Mouse (Mus musculus): Measurements from ENCODE around the gene Ppp1r3d. TPM values are rescaled to one million over a fixed set of nuclear protein-coding genes. Genes with fewer than 3 reads are reported as not detected.
A peak's percentile ranks its signal among the peaks of the same experiment; 100 is the strongest.

Gene Ppp1r3d
- polyA plus RNA-seq, 1 experiment from 2014 or later = 2.4 TPM

DNA sequence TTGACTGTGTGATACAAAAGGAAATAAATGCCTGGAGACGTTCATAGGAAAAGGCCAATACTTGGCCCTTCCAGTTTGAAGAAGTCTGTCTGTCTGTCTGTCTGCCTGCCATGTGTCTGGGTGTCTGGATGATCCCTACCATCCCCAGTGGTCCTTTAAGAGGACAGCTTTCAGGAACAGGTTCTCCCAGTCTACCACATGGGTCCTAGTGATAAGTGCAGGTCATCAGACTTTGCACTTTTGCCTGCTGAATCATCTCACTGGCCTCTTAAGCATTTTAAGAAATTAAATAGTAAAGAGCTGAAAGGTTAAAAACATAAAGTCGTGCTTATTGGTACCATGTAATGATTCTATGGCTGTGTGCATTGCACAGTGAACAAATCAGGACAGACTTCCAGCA is 19.2 kb upstream of the Ppp1r3d start:
- Histone ChIP-seq H3K27me3 (replicated peaks; ENCODE audit: control insufficient read depth, insufficient read depth, low read length) (no peaks in the 10 kb centered on the region), H3K36me3 (ENCODE audit: control insufficient read depth, insufficient read depth) (no peaks in the 10 kb centered on the region), H3K4me3 (replicated peaks; ENCODE audit: low read length) (no peak overlapping the region), H3K4me2 (ENCODE audit: low read length) (no peak overlapping the region), H3K9me3 (ENCODE audit: control insufficient read depth, low read length) (no peaks in the 10 kb centered on the region), H3K9ac (replicated peaks; ENCODE audit: low read depth, low read length) (no peak overlapping the region), H3K27ac (ENCODE audit: low read length) (no peak overlapping the region), H3K4me1 (replicated peaks; ENCODE audit: control insufficient read depth, insufficient read depth, low read length) (no peaks in the 10 kb centered on the region)
- 82% methylated on average over 2 of the region's 2 CpGs for WGBS
- no peak for ATAC-seq

DNA sequence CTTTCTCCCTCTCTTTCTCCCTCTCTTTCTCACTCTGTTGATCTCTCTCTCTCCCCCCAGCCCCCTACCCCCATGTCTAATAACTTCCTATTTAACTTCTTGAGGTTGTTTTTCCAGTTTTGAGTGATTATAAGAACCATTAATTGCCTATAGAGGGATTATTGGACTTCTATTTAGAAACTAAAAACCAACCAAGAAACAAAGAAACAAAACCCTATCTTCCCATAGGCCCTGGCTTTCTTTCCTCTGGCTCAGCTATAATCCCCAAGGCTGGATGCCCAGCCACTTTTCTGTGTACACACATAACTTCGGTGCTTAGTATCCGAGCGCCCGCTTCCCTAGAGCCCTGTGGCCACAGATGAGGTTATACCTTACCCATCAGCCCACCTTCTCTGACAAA is 16.0 kb upstream of the Ppp1r3d start, which contains the start of gene Cdh26:
TSS of gene Cdh26 (plus strand) at position 301 of the 400 bp plus-strand sequence.
- H3K27me3 ChIP-seq (replicated peaks; ENCODE audit: control insufficient read depth, insufficient read depth, low read length) = no peaks in the 10 kb centered on the region
- 80% methylated on average over 4 of the region's 4 CpGs for WGBS
- H3K4me2 ChIP-seq (ENCODE audit: low read length) = no peak within 1 kb of the TSS
- no peak within 1 kb of the TSS for H3K9ac ChIP-seq (replicated peaks; ENCODE audit: low read depth, low read length)
- no peaks in the 10 kb centered on the region for H3K9me3 ChIP-seq (ENCODE audit: control insufficient read depth, low read length)
- H3K4me3 ChIP-seq (replicated peaks; ENCODE audit: low read length) = no peak within 1 kb of the TSS
- ATAC-seq = no peak
- no peaks in the 10 kb centered on the region for H3K36me3 ChIP-seq (ENCODE audit: control insufficient read depth, insufficient read depth)
- H3K4me1 ChIP-seq (replicated peaks; ENCODE audit: control insufficient read depth, insufficient read depth, low read length) = no peaks in the 10 kb centered on the region; the same call in 1 of the 2 replicates
- H3K27ac ChIP-seq (ENCODE audit: low read length) = no peak within 1 kb of the TSS

DNA sequence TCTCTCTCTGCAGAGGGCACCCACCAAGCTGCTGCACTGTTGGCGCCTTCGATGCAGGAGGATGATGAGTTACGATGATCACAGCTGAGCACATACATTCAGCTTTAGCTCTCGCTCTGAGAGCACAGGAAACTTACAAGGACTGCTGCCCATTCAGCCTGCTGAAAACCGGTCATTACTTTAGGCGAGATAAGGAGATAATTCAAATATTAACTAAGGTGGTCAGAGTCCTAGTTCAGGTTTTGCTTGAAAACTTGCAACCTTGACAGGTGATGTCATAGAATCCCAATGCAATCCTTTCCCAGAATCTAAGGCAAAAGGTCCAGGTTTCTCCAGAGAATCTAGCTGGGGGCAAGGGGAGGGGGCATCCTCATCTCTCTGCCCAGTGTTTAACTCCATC is 15.2 kb upstream of the Ppp1r3d start:
- ATAC-seq = no peak
- Histone ChIP-seq H3K4me2 (ENCODE audit: low read length) (no peak overlapping the region), H3K9ac (replicated peaks; ENCODE audit: low read depth, low read length) (no peak overlapping the region), H3K9me3 (ENCODE audit: control insufficient read depth, low read length) (no peaks in the 10 kb centered on the region), H3K4me1 (replicated peaks; ENCODE audit: control insufficient read depth, insufficient read depth, low read length) (no peaks in the 10 kb centered on the region; the same call in 1 of the 2 replicates), H3K4me3 (replicated peaks; ENCODE audit: low read length) (no peak overlapping the region), H3K36me3 (ENCODE audit: control insufficient read depth, insufficient read depth) (no peaks in the 10 kb centered on the region), H3K27me3 (replicated peaks; ENCODE audit: control insufficient read depth, insufficient read depth, low read length) (no peaks in the 10 kb centered on the region), H3K27ac (ENCODE audit: low read length) (no peak overlapping the region)
- WGBS = 79% methylated on average over 6 of the region's 6 CpGs

DNA sequence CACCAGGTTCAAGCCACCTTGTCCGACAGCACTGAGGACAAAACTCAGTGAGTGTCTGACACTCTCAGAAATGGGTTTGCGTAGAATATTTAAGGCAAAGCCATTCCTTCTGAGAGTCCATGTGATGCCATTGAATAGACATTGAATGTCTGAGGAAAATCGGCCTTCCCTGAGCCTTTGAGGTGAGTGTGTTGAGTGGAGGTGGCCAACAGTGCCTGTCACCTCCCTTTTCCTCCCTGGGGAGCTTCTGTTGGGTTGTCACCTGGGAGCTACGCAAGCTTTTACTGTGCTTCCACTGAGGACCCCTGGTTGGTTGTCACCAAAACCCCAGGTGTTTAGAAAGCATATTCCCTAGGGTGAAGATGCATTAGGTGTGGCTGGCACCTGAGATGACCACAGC is 14.4 kb upstream of the Ppp1r3d start:
- Histone ChIP-seq H3K4me3 (replicated peaks; ENCODE audit: low read length) (no peak overlapping the region), H3K4me2 (ENCODE audit: low read length) (no peak overlapping the region), H3K27me3 (replicated peaks; ENCODE audit: control insufficient read depth, insufficient read depth, low read length) (no peaks in the 10 kb centered on the region), H3K4me1 (replicated peaks; ENCODE audit: control insufficient read depth, insufficient read depth, low read length) (no peaks in the 10 kb centered on the region; the same call in 1 of the 2 replicates), H3K9me3 (ENCODE audit: control insufficient read depth, low read length) (no peaks in the 10 kb centered on the region), H3K27ac (ENCODE audit: low read length) (no peak overlapping the region), H3K9ac (replicated peaks; ENCODE audit: low read depth, low read length) (no peak overlapping the region), H3K36me3 (ENCODE audit: control insufficient read depth, insufficient read depth) (no peaks in the 10 kb centered on the region)
- no peak for ATAC-seq
- WGBS = 86% methylated on average over 4 of the region's 4 CpGs

DNA sequence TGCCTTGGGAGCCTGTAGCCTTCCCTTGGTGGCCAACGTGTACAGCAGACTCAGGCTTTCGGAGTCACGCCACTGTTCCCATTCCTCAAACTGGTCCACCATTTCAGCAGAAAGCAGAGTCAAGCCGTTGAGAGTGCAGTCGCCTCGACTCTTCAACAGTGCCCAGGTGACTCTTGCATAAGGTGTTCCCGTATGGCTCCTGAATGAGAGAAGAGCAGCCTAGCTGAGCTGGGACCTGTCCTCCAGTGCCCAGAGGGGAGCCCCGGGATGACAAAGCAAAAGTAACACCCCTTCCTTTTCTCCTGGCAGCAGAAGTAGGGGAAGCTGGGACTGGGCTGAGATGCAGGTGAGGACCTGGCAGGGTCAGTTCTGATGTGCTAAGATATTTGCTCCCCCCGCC is 13.9 kb upstream of the Ppp1r3d start:
- Histone ChIP-seq H3K27ac (ENCODE audit: low read length) (no peak overlapping the region), H3K4me2 (ENCODE audit: low read length) (no peak overlapping the region), H3K4me3 (replicated peaks; ENCODE audit: low read length) (no peak overlapping the region), H3K27me3 (replicated peaks; ENCODE audit: control insufficient read depth, insufficient read depth, low read length) (no peaks in the 10 kb centered on the region), H3K9ac (replicated peaks; ENCODE audit: low read depth, low read length) (no peak overlapping the region), H3K36me3 (ENCODE audit: control insufficient read depth, insufficient read depth) (no peaks in the 10 kb centered on the region), H3K4me1 (replicated peaks; ENCODE audit: control insufficient read depth, insufficient read depth, low read length) (no peaks in the 10 kb centered on the region; the same call in 1 of the 2 replicates), H3K9me3 (ENCODE audit: control insufficient read depth, low read length) (no peaks in the 10 kb centered on the region)
- ATAC-seq = no peak
- 82% methylated on average over 9 of the region's 9 CpGs for WGBS

DNA sequence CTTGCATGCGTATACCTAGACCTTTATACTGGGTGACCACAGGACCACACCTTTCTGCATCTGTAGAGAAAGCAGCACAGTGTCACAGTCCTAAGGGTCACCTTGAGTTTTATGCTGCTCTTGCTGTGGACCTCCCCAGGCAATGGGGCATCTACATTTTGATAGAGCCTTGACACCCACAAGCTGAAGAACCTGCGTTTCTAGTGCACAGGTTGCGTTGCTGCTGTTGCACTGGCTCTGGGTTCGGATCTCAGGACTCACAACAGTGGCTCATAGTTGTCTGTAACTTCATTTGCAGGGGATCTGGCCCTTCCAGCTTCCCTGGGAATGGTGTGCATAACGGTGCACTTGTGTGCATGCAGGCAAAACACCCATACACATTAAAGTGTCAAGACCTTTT is 12.9 kb upstream of the Ppp1r3d start:
- Histone ChIP-seq H3K4me1 (replicated peaks; ENCODE audit: control insufficient read depth, insufficient read depth, low read length) (no peaks in the 10 kb centered on the region; the same call in 1 of the 2 replicates), H3K9ac (replicated peaks; ENCODE audit: low read depth, low read length) (no peak overlapping the region), H3K4me2 (ENCODE audit: low read length) (no peak overlapping the region), H3K27me3 (replicated peaks; ENCODE audit: control insufficient read depth, insufficient read depth, low read length) (no peaks in the 10 kb centered on the region), H3K4me3 (replicated peaks; ENCODE audit: low read length) (no peak overlapping the region), H3K9me3 (ENCODE audit: control insufficient read depth, low read length) (no peaks in the 10 kb centered on the region), H3K36me3 (ENCODE audit: control insufficient read depth, insufficient read depth) (no peaks in the 10 kb centered on the region), H3K27ac (ENCODE audit: low read length) (no peak overlapping the region)
- no peak for ATAC-seq
- 88% methylated on average over 5 of the region's 5 CpGs for WGBS

DNA sequence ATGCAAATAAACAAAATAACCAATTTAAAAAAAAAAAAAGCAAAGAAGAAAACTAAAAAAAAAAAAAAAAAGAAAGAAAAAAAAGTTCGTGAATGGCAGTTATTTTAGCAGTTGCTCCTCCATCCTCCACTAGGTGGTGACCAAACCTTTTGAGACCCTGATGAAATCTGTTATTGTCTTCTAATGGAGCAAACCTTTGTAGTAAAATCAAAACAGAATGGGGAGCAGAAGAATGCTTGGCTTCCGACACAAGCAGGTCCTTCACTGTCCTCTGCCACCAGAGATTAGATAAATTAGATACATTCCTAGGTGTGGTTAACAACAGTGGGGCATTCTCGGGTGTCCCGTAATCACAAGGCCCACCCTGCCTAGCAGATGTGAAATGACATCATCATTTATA is 12.0 kb upstream of the Ppp1r3d start:
- H3K4me1 ChIP-seq (replicated peaks; ENCODE audit: control insufficient read depth, insufficient read depth, low read length) = no peaks in the 10 kb centered on the region; the same call in 1 of the 2 replicates

DNA sequence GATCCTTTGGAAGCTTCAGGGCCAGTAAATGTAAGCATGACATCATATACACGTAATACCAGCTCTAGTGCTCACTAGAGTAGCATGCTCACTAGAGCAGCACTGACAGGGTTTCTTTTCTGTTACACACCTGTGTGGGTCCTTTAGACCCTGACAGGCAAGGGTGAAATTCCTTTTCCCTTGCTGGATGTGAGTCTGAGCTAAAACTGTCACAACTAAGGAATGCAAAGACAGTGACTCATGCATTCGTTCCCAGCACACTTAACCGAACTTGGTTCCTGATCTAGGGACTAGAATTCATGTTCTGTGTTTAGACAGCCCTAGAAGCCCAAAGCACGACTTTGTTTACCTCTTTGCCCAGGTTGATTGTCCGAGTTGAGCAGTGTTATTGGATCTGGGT is 9.0 kb upstream of the Ppp1r3d start:
- no peak overlapping the region for H3K9ac ChIP-seq (replicated peaks; ENCODE audit: low read depth, low read length)
- H3K36me3 ChIP-seq (ENCODE audit: control insufficient read depth, insufficient read depth) = no peaks in the 10 kb centered on the region
- no peaks in the 10 kb centered on the region for H3K9me3 ChIP-seq (ENCODE audit: control insufficient read depth, low read length)
- H3K4me1 ChIP-seq (replicated peaks; ENCODE audit: control insufficient read depth, insufficient read depth, low read length) = no peaks in the 10 kb centered on the region; the same call in 1 of the 2 replicates
- H3K4me3 ChIP-seq (replicated peaks; ENCODE audit: low read length) = no peak overlapping the region
- ATAC-seq = no peak
- H3K27ac ChIP-seq (ENCODE audit: low read length) = no peak overlapping the region
- H3K27me3 ChIP-seq (replicated peaks; ENCODE audit: control insufficient read depth, insufficient read depth, low read length) = no peaks in the 10 kb centered on the region
- no peak overlapping the region for H3K4me2 ChIP-seq (ENCODE audit: low read length)
- 79% methylated on average over 5 of the region's 5 CpGs for WGBS

More for the DNA sequence above, 12.0 kb upstream of the Ppp1r3d start:
- Histone ChIP-seq H3K9ac (replicated peaks; ENCODE audit: low read depth, low read length) (no peak overlapping the region), H3K9me3 (ENCODE audit: control insufficient read depth, low read length) (no peaks in the 10 kb centered on the region), H3K27ac (ENCODE audit: low read length) (no peak overlapping the region), H3K4me3 (replicated peaks; ENCODE audit: low read length) (no peak overlapping the region), H3K4me2 (ENCODE audit: low read length) (no peak overlapping the region), H3K36me3 (ENCODE audit: control insufficient read depth, insufficient read depth) (no peaks in the 10 kb centered on the region), H3K27me3 (replicated peaks; ENCODE audit: control insufficient read depth, insufficient read depth, low read length) (no peaks in the 10 kb centered on the region)
- 40% methylated on average over 4 of the region's 4 CpGs for WGBS
- ATAC-seq = no peak

DNA sequence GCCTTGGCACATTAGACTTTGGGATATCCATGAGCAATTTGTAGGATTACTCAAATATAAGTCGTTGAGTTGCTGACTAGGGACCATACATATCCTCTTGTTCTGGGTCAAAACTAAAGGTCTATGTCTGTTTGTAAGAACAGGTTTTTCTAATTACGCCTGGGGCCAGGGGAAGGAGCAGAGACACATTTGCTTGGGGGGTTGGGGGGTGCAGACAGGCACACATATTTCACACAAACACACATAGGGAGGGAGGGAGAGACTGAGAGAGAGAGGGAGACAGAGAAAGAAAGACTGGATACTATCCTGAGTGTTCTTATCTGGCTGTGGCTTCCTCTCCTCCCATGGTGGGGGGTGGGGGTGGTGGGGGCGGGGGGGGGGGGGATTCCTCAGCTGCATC is 7.9 kb upstream of the Ppp1r3d start:
- Histone ChIP-seq H3K9me3 (ENCODE audit: control insufficient read depth, low read length) (no peaks in the 10 kb centered on the region), H3K9ac (replicated peaks; ENCODE audit: low read depth, low read length) (no peak overlapping the region), H3K4me1 (replicated peaks; ENCODE audit: control insufficient read depth, insufficient read depth, low read length) (no peaks in the 10 kb centered on the region; the same call in 1 of the 2 replicates), H3K27me3 (replicated peaks; ENCODE audit: control insufficient read depth, insufficient read depth, low read length) (no peaks in the 10 kb centered on the region), H3K27ac (ENCODE audit: low read length) (no peak overlapping the region), H3K4me3 (replicated peaks; ENCODE audit: low read length) (no peak overlapping the region), H3K4me2 (ENCODE audit: low read length) (no peak overlapping the region), H3K36me3 (ENCODE audit: control insufficient read depth, insufficient read depth) (no peaks in the 10 kb centered on the region)
- ATAC-seq = no peak
- 46% methylated on average over 3 of the region's 3 CpGs for WGBS

DNA sequence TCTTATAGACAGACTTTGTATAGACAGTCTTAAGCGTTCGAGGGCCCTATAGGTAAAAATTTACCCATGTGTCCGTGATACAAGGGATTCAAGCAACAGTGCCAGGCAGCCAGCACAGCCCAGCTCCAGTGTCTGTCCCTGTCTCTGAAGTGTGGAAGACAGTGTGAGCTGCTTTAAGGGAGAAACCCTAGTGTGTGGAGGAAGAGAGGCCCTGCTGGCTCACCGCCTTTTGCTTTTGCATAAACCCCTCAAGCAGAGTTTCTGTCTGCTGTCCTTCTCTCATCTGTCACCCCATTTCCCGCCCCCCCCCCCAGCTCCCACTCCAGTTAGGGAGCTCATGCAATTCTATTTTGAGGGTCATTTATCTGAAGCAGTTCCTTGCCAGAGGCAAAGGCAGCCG is 7.3 kb upstream of the Ppp1r3d start:
- no peaks in the 10 kb centered on the region for H3K36me3 ChIP-seq (ENCODE audit: control insufficient read depth, insufficient read depth)
- no peaks in the 10 kb centered on the region; the same call in 1 of the 2 replicates for H3K4me1 ChIP-seq (replicated peaks; ENCODE audit: control insufficient read depth, insufficient read depth, low read length)
- H3K27ac ChIP-seq (ENCODE audit: low read length) = no peak overlapping the region
- no peak overlapping the region for H3K4me3 ChIP-seq (replicated peaks; ENCODE audit: low read length)
- no peaks in the 10 kb centered on the region for H3K9me3 ChIP-seq (ENCODE audit: control insufficient read depth, low read length)
- H3K9ac ChIP-seq (replicated peaks; ENCODE audit: low read depth, low read length) = no peak overlapping the region
- ATAC-seq = peak; percentile 22; the same call in 1 of the 2 replicates
- H3K27me3 ChIP-seq (replicated peaks; ENCODE audit: control insufficient read depth, insufficient read depth, low read length) = no peaks in the 10 kb centered on the region
- 57% methylated on average over 6 of the region's 6 CpGs for whole genome bisulfite sequencing
- H3K4me2 ChIP-seq (ENCODE audit: low read length) = no peak overlapping the region

Measured in forebrain, embryonic 16.5 days (tissue).